Mouse (Mus musculus) Patski (cell line): ENCODE measurements around the gene Ccne1. TPM values are rescaled to one million over a fixed set of nuclear protein-coding genes. Genes with fewer than 3 reads are reported as not detected.
"Not testable (repeated sequence)": the region's sequence is repeated elsewhere in the genome, so short reads cannot be mapped to it uniquely, and the experiment has no call there.

Experiments used
- ATAC-seq: fragments of 100-300 bp; one replicate; pipeline ENCODE4 v1.8.0; 2021
- CTCF ChIA-PET: fragments of 350-600 bp; sonication (Branson Sonifier 250); formaldehyde crosslinking; loops from one replicate; lab custom pipeline; 2022; ENCODE audit warnings: inconsistent platforms; lab: Charles Lee
- POLR2A ChIA-PET: fragments of 350-600 bp; sonication (Branson Sonifier 250); formaldehyde crosslinking; loops from one replicate; lab custom pipeline; 2022; ENCODE audit warnings: antibody characterized with exemption, inconsistent platforms; lab: Charles Lee
- DNase-seq: peaks from one replicate; pipeline ENCODE4 v3.0.0-alpha.2; 2011; ENCODE audit warnings: low read depth, low spot score
- H3K27me3 ChIP-seq: fragments of 371-371 bp; one replicate; pipeline ENCODE4 v1.5.1; 2021
- CTCF ChIP-seq: fragments of 100-300 bp; IDR thresholded peaks from one replicate; pipeline ENCODE4 v1.5.1; 2021
- in situ Hi-C: fragments of 300-500 bp; cut with MboI; formaldehyde crosslinking; loops from 3 replicates; pipeline ENCODE4 v1.11.1; 2018; ENCODE audit warnings: low pct_unique_long_range_greater_than_20kb, mixed read lengths
- polyA plus RNA-seq: library from polyadenylated mRNA; unstranded; gene quantifications from one replicate; pipeline ENCODE4 v1.2.3, GENCODE M21; 2021

Gene Ccne1
- polyA plus RNA-seq, 1 experiment from 2014 or later: 17.9 TPM

GRCm38 (mm10) chr7:38129986-38130729, 22.8 kb upstream of the Ccne1 start:
- ATAC-seq (no peak), DNase-seq (no peak)
- ChIA-PET CTCF (interaction anchor here (0.8 to 1.5 kb wide), 4 partner anchors 11 to 69 kb away, joined by 3 to 10 read pairs (median 4); no protein-coding TSS in a partner anchor), POLR2A (no interaction called here)
- TF ChIP-seq CTCF: no peak
- in situ Hi-C loops: loop anchor here (10.0 kb wide), 1 partner anchor 765 kb away; no protein-coding TSS in a partner anchor
- no peaks in the 10 kb centered on the region for H3K27me3 ChIP-seq

- ATAC-seq (no peak), DNase-seq (no peak)
- ChIA-PET POLR2A (no interaction called here), CTCF (no interaction called here)
- in situ Hi-C loops: no loop called here
- H3K27me3 ChIP-seq: no peaks in the 10 kb centered on the region
- TF ChIP-seq CTCF: no peak
Observed at GRCm38 (mm10) chr7:38129491-38129890, 22.2 kb upstream of the Ccne1 start.

GRCm38 (mm10) chr7:38128256-38128655, 20.9 kb upstream of the Ccne1 start:
- in situ Hi-C loops, DNase-seq, POLR2A ChIA-PET, H3K27me3 ChIP-seq: not testable (repeated sequence)
- ATAC-seq: peak; percentile 42
- CTCF ChIA-PET: interaction anchor here (0.7 to 2.0 kb wide), 4 partner anchors 52 to 194 kb away, joined by 3 to 5 read pairs (median 4); no protein-coding TSS in a partner anchor

GRCm38 (mm10) chr7:38125565-38126159, 18.3 kb upstream of the Ccne1 start:
- no peaks in the 10 kb centered on the region for H3K27me3 ChIP-seq
- CTCF ChIA-PET: no interaction called here
- in situ Hi-C loops: no loop called here
- TF ChIP-seq CTCF: no peak
- DNase-seq: no peak
- POLR2A ChIA-PET: no interaction called here
- ATAC-seq: no peak

- H3K27me3 ChIP-seq, ATAC-seq, POLR2A ChIA-PET, in situ Hi-C loops, DNase-seq: not testable (repeated sequence)
- CTCF ChIA-PET: interaction anchor here (1.3 kb wide), 1 partner anchor 14 kb away, joined by 3 read pairs; no protein-coding TSS in a partner anchor
Observed at GRCm38 (mm10) chr7:38124164-38124563, 16.8 kb upstream of the Ccne1 start.

GRCm38 (mm10) chr7:38118594-38118993, 11.3 kb upstream of the Ccne1 start:
- in situ Hi-C loops: no loop called here
- no peak for TF ChIP-seq CTCF
- no peak for DNase-seq
- H3K27me3 ChIP-seq: no peaks in the 10 kb centered on the region
- no peak for ATAC-seq
- ChIA-PET POLR2A (interaction anchor here (0.6 kb wide), 1 partner anchor 48 kb away, joined by 3 read pairs; no protein-coding TSS in a partner anchor), CTCF (no interaction called here)

- ATAC-seq: no peak
- DNase-seq: no peak
- H3K27me3 ChIP-seq: no peaks in the 10 kb centered on the region
- CTCF ChIA-PET: interaction anchor here (1.2 kb wide), 1 partner anchor 39 kb away, joined by 3 read pairs; no protein-coding TSS in a partner anchor
- POLR2A ChIA-PET: no interaction called here
- in situ Hi-C loops: no loop called here
- TF ChIP-seq CTCF: no peak
Observed at GRCm38 (mm10) chr7:38112451-38112850, 5.1 kb upstream of the Ccne1 start.

- in situ Hi-C loops: no loop called here
- ATAC-seq (no peak), DNase-seq (no peak)
- ChIA-PET CTCF (interaction anchor here (1.2 kb wide), 1 partner anchor 38 kb away, joined by 3 read pairs; no protein-coding TSS in a partner anchor), POLR2A (no interaction called here)
- no peaks in the 10 kb centered on the region for H3K27me3 ChIP-seq
- TF ChIP-seq CTCF: no peak
Observed at GRCm38 (mm10) chr7:38111996-38112395, 4.7 kb upstream of the Ccne1 start.

GRCm38 (mm10) chr7:38108260-38108632, 912 bp upstream of the Ccne1 start:
- POLR2A ChIA-PET: interaction anchor here (0.8 kb wide), 1 partner anchor 23 kb away, joined by 5 read pairs; no protein-coding TSS in a partner anchor
- DNase-seq: no peak

GRCm38 (mm10) chr7:38106711-38107311, 523 bp downstream of the Ccne1 start:
- CTCF ChIA-PET: no interaction called here
- TF ChIP-seq CTCF: no peak
- no peak for DNase-seq
- POLR2A ChIA-PET: interaction anchor here (0.7 kb wide), 1 partner anchor 119 kb away, joined by 3 read pairs; no protein-coding TSS in a partner anchor
- ATAC-seq: peak; percentile 24
- no peaks in the 10 kb centered on the region for H3K27me3 ChIP-seq
- in situ Hi-C loops: no loop called here

More at GRCm38 (mm10) chr7:38108260-38108632, 912 bp upstream of the Ccne1 start:
- no peak for ATAC-seq
- no peak for TF ChIP-seq CTCF
- no peaks in the 10 kb centered on the region for H3K27me3 ChIP-seq
- in situ Hi-C loops: no loop called here
- CTCF ChIA-PET: no interaction called here
